In genomic region chr2:130018084-130018483, GRCm38 (mm10) we compare ENCODE assay signal across 25 mouse cellular contexts. TPM values are rescaled to one million over a fixed set of nuclear protein-coding genes. Genes with fewer than 3 reads are reported as not detected.
"Had no signal": no experiment of that assay in that cellular context is flagged by ENCODE, and none has a peak within 500 bp of the region (broad histone marks: within the 10 kb centered on the region; RNA-seq: fewer than 3 reads in every experiment).

No protein-coding gene starts in this region.

- H3K4me3 ChIP-seq: layer of hippocampus, adult 2 months; liver, embryonic 13.5 days; midbrain, embryonic 12.5 days; neural tube, embryonic 12.5 days; neural tube, embryonic 15.5 days; stomach, embryonic 15.5 days had no signal

- H3K27me3 ChIP-seq: liver, embryonic 13.5 days; midbrain, embryonic 12.5 days; neural tube, embryonic 12.5 days; neural tube, embryonic 15.5 days; stomach, embryonic 15.5 days had no signal

- H3K27ac ChIP-seq: kidney, postnatal 0 days; layer of hippocampus, adult 2 months; liver, embryonic 13.5 days; midbrain, embryonic 12.5 days; neural tube, embryonic 12.5 days; neural tube, embryonic 15.5 days; stomach, embryonic 15.5 days had no signal

- ATAC-seq: intestine, postnatal 0 days; midbrain, embryonic 16.5 days had no signal

- H3K36me3 ChIP-seq: liver, embryonic 13.5 days; midbrain, embryonic 12.5 days; neural tube, embryonic 12.5 days; neural tube, embryonic 15.5 days; stomach, embryonic 15.5 days had no signal

- DNase-seq: kidney, adult 2 months; kidney, postnatal 25 days; layer of hippocampus, adult 9-11 months; liver, embryonic 13.5 days; lung, adult 2 months; lung, postnatal 14 days; lung, postnatal 4 days; right cerebral cortex, postnatal 14 days; right cerebral cortex, postnatal 4 days; thymus, adult 2 months; thymus, postnatal 14 days; thymus, postnatal 4 days had no signal

- H3K4me1 ChIP-seq: liver, embryonic 13.5 days; neural tube, embryonic 12.5 days; neural tube, embryonic 15.5 days; stomach, embryonic 15.5 days had no signal

RNA-seq across cellular contexts. Expression of gene Tgm3, which starts 5.9 kb away (rescaled TPM):
- total RNA-seq: liver, adult 2 months had no signal
- polyA plus RNA-seq: intestine, embryonic 14.5 days; kidney, embryonic 14.5 days; kidney, postnatal 0 days; liver, embryonic 13.5 days; liver, embryonic 16.5 days; lung, embryonic 16.5 days; midbrain, embryonic 16.5 days; neural tube, embryonic 12.5 days; neural tube, embryonic 15.5 days had no signal
